Mouse (Mus musculus): ENCODE results near the gene Rab5if. TPM values are rescaled to one million over a fixed set of nuclear protein-coding genes. Genes with fewer than 3 reads are reported as not detected.
"Not testable (repeated sequence)": the region's sequence is repeated elsewhere in the genome, so short reads cannot be mapped to it uniquely, and the experiment has no call there.

Rab5if gene
- polyA plus RNA-seq (2015; fragmentation: Nextera tagmentation; extraction: Ambion mirVana) = 304 and 311 TPM in 2 replicates

GRCm38 (mm10) chr2:156862772-156863486 lies at the start of gene Rab5if:
Gene Rab5if (plus strand): TSS chr2:156863128.
- peak; percentile 98 for ATAC-seq
- Histone ChIP-seq H3K27me3 (replicated peaks) (no peaks in the 10 kb centered on the region), H3K4me3 (replicated peaks) (peak within 1 kb of the TSS; percentile 99), H3K4me2 (replicated peaks) (peak within 1 kb of the TSS; percentile 78), H3K9ac (peak within 1 kb of the TSS; percentile 99), H3K36me3 (peaks cover 8% of the 10 kb centered on the region), H3K27ac (peak within 1 kb of the TSS; percentile 97), H3K9me3 (no peaks in the 10 kb centered on the region), H3K4me1 (replicated peaks) (peaks cover 12% of the 10 kb centered on the region)
- WGBS = under 1% methylated on average over 98 of the region's 98 CpGs

GRCm38 (mm10) chr2:156814344-156814801 lies 48.6 kb upstream of the Rab5if start:
- peak overlapping the region; percentile 42; the same call in 1 of the 2 replicates for H3K27ac ChIP-seq
- no peak overlapping the region for H3K4me3 ChIP-seq (replicated peaks)
- no peaks in the 10 kb centered on the region for H3K27me3 ChIP-seq (replicated peaks)
- WGBS = 27% methylated on average over 8 of the region's 8 CpGs
- H3K4me2 ChIP-seq (replicated peaks) = no peak overlapping the region
- H3K4me1 ChIP-seq (replicated peaks) = peaks cover 17% of the 10 kb centered on the region
- no peak for ATAC-seq
- no peaks in the 10 kb centered on the region for H3K9me3 ChIP-seq
- H3K36me3 ChIP-seq = no peaks in the 10 kb centered on the region
- H3K9ac ChIP-seq = no peak overlapping the region

GRCm38 (mm10) chr2:156814893-156815292 lies 48.0 kb upstream of the Rab5if start:
- no peaks in the 10 kb centered on the region for H3K36me3 ChIP-seq
- WGBS = 16% methylated on average over 5 of the region's 5 CpGs
- H3K27me3 ChIP-seq (replicated peaks) = no peaks in the 10 kb centered on the region
- H3K4me1 ChIP-seq (replicated peaks) = peaks cover 15% of the 10 kb centered on the region
- no peak overlapping the region for H3K4me3 ChIP-seq (replicated peaks)
- H3K9ac ChIP-seq = no peak overlapping the region
- H3K9me3 ChIP-seq = no peaks in the 10 kb centered on the region
- H3K4me2 ChIP-seq (replicated peaks) = no peak overlapping the region
- ATAC-seq = no peak
- peak overlapping the region; percentile 42; the same call in 1 of the 2 replicates for H3K27ac ChIP-seq

- Histone ChIP-seq H3K9ac (no peak overlapping the region), H3K4me2 (replicated peaks) (no peak overlapping the region)
Observed at GRCm38 (mm10) chr2:156815412-156815811, 47.5 kb upstream of the Rab5if start.

DNA sequence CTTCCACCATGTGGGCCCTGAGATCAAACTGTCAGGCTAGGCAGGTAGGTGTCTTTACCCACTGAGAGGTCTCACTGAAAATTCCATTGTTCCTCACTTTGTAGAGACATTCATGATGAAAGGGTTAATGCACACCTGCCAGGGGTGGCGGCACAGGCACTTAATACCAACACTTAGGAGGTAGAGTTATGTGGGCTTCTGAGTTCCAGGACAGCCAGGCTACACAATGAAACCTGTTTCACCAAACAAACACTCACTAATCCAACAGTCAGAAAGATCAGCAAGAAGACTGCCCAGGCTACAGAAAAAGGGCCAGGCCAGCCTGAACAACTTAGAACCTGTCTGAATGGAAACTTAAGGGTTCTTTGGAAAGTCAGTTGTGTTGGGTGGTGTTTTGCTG lies 46.8 kb upstream of the Rab5if start:
- no peak for ATAC-seq
- no peaks in the 10 kb centered on the region for H3K27me3 ChIP-seq (replicated peaks)
- no peak overlapping the region for H3K27ac ChIP-seq

More at GRCm38 (mm10) chr2:156815412-156815811, 47.5 kb upstream of the Rab5if start:
- 62% methylated on average over 3 of the region's 3 CpGs for WGBS
- Histone ChIP-seq H3K9me3 (no peaks in the 10 kb centered on the region), H3K4me3 (replicated peaks) (no peak overlapping the region), H3K36me3 (no peaks in the 10 kb centered on the region), H3K27ac (no peak overlapping the region), H3K27me3 (replicated peaks) (no peaks in the 10 kb centered on the region), H3K4me1 (replicated peaks) (peaks cover 15% of the 10 kb centered on the region)
- peak; percentile 39 for ATAC-seq

DNA sequence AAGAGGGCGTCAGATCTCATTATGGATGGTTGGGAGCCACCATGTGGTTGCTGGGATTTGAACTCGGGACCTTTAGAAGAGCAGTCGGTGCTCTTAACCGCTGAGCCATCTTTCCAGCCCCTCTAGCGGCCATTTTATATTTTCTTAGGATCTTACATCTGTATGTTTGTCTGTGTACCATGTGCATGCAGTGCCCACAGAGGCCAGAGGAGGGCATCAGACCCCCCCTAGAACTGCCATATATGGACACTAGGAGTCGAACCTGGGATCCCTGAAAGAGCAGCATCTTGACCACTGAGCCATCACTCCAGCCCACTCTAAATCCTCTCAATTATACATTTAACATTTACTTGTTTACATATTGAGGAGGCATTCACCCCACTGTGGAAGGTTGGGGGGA lies 37.8 kb upstream of the Rab5if start:
- WGBS = 91% methylated on average over 6 of the region's 6 CpGs
- not testable (repeated sequence) for H3K4me1 ChIP-seq (replicated peaks); H3K36me3 ChIP-seq; H3K27me3 ChIP-seq (replicated peaks); H3K9me3 ChIP-seq; H3K9ac ChIP-seq; H3K27ac ChIP-seq; H3K4me3 ChIP-seq (replicated peaks); H3K4me2 ChIP-seq (replicated peaks); ATAC-seq

More for the DNA sequence above, 46.8 kb upstream of the Rab5if start:
- Histone ChIP-seq H3K4me1 (replicated peaks) (peaks cover 15% of the 10 kb centered on the region), H3K4me3 (replicated peaks) (no peak overlapping the region), H3K9me3 (no peaks in the 10 kb centered on the region), H3K36me3 (no peaks in the 10 kb centered on the region), H3K9ac (no peak overlapping the region), H3K4me2 (replicated peaks) (no peak overlapping the region)
- 61% methylated on average over 1 of the region's 1 CpGs for WGBS

GRCm38 (mm10) chr2:156834336-156834735 lies 28.6 kb upstream of the Rab5if start:
- Histone ChIP-seq H3K9ac (no peak overlapping the region), H3K4me3 (replicated peaks) (no peak overlapping the region), H3K27ac (no peak overlapping the region), H3K4me1 (replicated peaks) (peaks cover 9% of the 10 kb centered on the region), H3K27me3 (replicated peaks) (no peaks in the 10 kb centered on the region), H3K36me3 (peaks cover 30% of the 10 kb centered on the region), H3K9me3 (no peaks in the 10 kb centered on the region), H3K4me2 (replicated peaks) (no peak overlapping the region)
- ATAC-seq = no peak
- WGBS = 98% methylated on average over 11 of the region's 11 CpGs

DNA sequence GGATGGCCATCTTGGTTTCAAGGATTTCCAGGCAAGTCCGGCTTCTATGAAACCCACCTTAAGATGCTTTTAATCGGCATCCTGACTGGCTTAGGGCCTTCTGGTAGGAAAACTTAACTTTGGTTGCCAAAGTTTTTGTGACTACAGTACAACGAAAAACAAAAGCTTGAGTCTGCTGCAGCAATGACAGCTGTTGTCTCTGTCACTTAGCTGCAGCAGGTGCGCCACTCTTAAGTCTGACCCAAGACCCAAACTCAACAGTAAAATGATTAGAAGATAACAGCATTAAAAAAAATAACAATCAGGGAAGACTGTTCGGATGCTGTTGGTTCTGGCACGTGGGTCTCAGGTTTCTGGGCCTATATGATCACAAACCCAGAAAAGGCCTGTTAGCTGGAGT lies 24.1 kb upstream of the Rab5if start:
- H3K4me3 ChIP-seq (replicated peaks) = peak overlapping the region; percentile 94; the same call in 1 of the 2 replicates
- 57% methylated on average over 6 of the region's 6 CpGs for WGBS
- peak overlapping the region; percentile 86 for H3K4me2 ChIP-seq (replicated peaks)
- H3K9me3 ChIP-seq = no peaks in the 10 kb centered on the region
- H3K27me3 ChIP-seq (replicated peaks) = no peaks in the 10 kb centered on the region
- peak overlapping the region; percentile 94 for H3K27ac ChIP-seq
- ATAC-seq = no peak
- H3K9ac ChIP-seq = peak overlapping the region; percentile 80; the same call in 1 of the 2 replicates
- peaks cover 38% of the 10 kb centered on the region for H3K4me1 ChIP-seq (replicated peaks)
- H3K36me3 ChIP-seq = peaks cover 7% of the 10 kb centered on the region

- 2% methylated on average over 61 of the region's 61 CpGs for WGBS
- peak; percentile 86 for ATAC-seq
Observed at GRCm38 (mm10) chr2:156839319-156840191, 23.4 kb upstream of the Rab5if start, which contains the start of gene Tgif2. Gene Tgif2 (plus strand): TSS chr2:156840007.

DNA sequence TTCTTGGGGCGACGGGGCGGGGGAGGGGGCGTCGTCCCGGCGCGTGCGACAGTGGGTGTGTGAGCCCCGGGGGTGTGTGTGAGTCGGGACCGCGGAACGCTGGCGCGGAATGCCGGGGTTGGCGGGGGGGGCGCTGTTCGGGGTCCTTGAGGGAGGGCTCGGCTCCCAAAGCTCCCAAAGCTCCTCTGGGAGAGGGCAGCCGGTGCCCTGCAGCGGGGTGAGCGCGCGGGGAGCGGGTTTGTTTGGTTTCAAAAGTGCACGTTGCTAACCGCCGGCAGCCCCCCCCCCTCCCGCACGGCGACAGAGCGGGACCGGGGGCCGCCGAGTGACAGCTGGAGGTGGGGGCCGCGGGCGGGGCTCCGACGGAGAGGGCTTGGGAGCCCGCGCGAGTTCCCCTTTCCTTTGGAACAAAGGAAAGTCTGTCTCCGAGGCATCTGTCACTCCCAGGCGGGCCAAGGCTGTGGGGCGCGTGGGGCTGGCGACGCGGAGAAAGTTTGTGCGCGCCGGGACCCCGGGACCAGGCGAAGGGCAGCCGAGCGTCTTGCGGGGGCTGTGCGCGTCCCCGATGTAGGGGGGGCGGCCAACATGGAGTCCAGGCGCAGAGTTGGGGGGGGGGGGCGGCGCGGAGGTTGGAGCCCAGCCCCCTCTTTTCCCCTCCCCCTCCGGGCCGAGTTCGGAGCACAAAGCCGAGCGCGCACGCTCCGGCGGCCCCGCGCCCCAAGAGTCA lies 22.5 kb upstream of the Rab5if start:
- peaks cover 51% of the 10 kb centered on the region for H3K4me1 ChIP-seq (replicated peaks)
- no peaks in the 10 kb centered on the region for H3K9me3 ChIP-seq
- H3K27ac ChIP-seq = peak overlapping the region; percentile 94
- H3K9ac ChIP-seq = peak overlapping the region; percentile 80
- H3K4me3 ChIP-seq (replicated peaks) = peak overlapping the region; percentile 94
- no peaks in the 10 kb centered on the region for H3K27me3 ChIP-seq (replicated peaks)
- ATAC-seq = peak; percentile 42
- under 1% methylated on average over 62 of the region's 79 CpGs for WGBS
- no peaks in the 10 kb centered on the region; the same call in 1 of the 2 replicates for H3K36me3 ChIP-seq
- H3K4me2 ChIP-seq (replicated peaks) = peak overlapping the region; percentile 86

More at GRCm38 (mm10) chr2:156839319-156840191, 23.4 kb upstream of the Rab5if start, which contains the start of gene Tgif2:
- no peaks in the 10 kb centered on the region for H3K9me3 ChIP-seq
- H3K27me3 ChIP-seq (replicated peaks) = no peaks in the 10 kb centered on the region
- H3K4me1 ChIP-seq (replicated peaks) = peaks cover 44% of the 10 kb centered on the region
- peak within 1 kb of the TSS; percentile 94 for H3K4me3 ChIP-seq (replicated peaks)
- peak within 1 kb of the TSS; percentile 86 for H3K4me2 ChIP-seq (replicated peaks)
- peak within 1 kb of the TSS; percentile 80 for H3K9ac ChIP-seq
- peak within 1 kb of the TSS; percentile 94 for H3K27ac ChIP-seq
- H3K36me3 ChIP-seq = peaks cover under 1% of the 10 kb centered on the region

- H3K9ac ChIP-seq = peak overlapping the region; percentile 80
- H3K9me3 ChIP-seq = no peaks in the 10 kb centered on the region
- H3K4me3 ChIP-seq (replicated peaks) = peak overlapping the region; percentile 94
- peak overlapping the region; percentile 86 for H3K4me2 ChIP-seq (replicated peaks)
- no peaks in the 10 kb centered on the region; the same call in 1 of the 2 replicates for H3K36me3 ChIP-seq
- H3K27me3 ChIP-seq (replicated peaks) = no peaks in the 10 kb centered on the region
- H3K4me1 ChIP-seq (replicated peaks) = peaks cover 53% of the 10 kb centered on the region
- under 1% methylated on average over 42 of the region's 42 CpGs for WGBS
- H3K27ac ChIP-seq = peak overlapping the region; percentile 94
- ATAC-seq = peak; percentile 25
Observed at GRCm38 (mm10) chr2:156841028-156841840, 21.7 kb upstream of the Rab5if start.

All from intestine, embryonic 15.5 days (tissue).